Mouse (Mus musculus) embryonic facial prominence, embryonic 11.5 days (tissue): ENCODE measurements at regions not wholly inside any gene's neighbourhood (a gene's known extent, or its start where the extent isn't known, plus 50 kb on each side); places are given as distances from the start of the nearest gene placed in this dataset.

Experiments used
- ATAC-seq: fragments of 200-750 bp; cut with Nextera tagmentation; replicated peaks from 2 replicates; pipeline ENCODE4 v1.8.0; 2017; ENCODE audit warnings: low read depth; ENCODE audit not compliant: insufficient number of reproducible peaks, low FRiP score, low TSS enrichment
- DNase-seq: peaks from one replicate; pipeline ENCODE4 v3.0.0-alpha.2; 2015; ENCODE audit warnings: low spot score
- H3K27ac ChIP-seq: fragments of 300-500 bp; sonication (generic); replicated peaks from 2 replicates; pipeline ENCODE4 v1.5.1; 2014; ENCODE audit warnings: mild to moderate bottlenecking, low read depth, low read length, control low read depth
- H3K27me3 ChIP-seq: fragments of 300-500 bp; sonication (generic); 2 replicates; pipeline ENCODE4 v1.6.1; 2014; ENCODE audit warnings: mild to moderate bottlenecking, low read length, moderate library complexity, mixed read lengths; ENCODE audit not compliant: control insufficient read depth, insufficient read depth
- H3K36me3 ChIP-seq: fragments of 300-500 bp; sonication (generic); replicated peaks from 2 replicates; pipeline ENCODE4 v1.6.1; 2014; ENCODE audit warnings: low read depth, mild to moderate bottlenecking, low read length, moderate library complexity, mixed read lengths; ENCODE audit not compliant: control insufficient read depth, insufficient read depth
- H3K4me1 ChIP-seq: fragments of 300-500 bp; sonication (generic); 2 replicates; pipeline ENCODE4 v1.6.1; 2014; ENCODE audit warnings: low read length, mixed read lengths; ENCODE audit not compliant: control insufficient read depth, insufficient read depth
- H3K4me2 ChIP-seq: fragments of 300-500 bp; sonication (generic); 2 replicates; pipeline ENCODE4 v1.6.1; 2014; ENCODE audit warnings: low read depth, mild to moderate bottlenecking, control low read depth, low read length, moderate library complexity
- H3K4me3 ChIP-seq: fragments of 300-500 bp; sonication (generic); 2 replicates; pipeline ENCODE4 v1.5.1; 2014; ENCODE audit warnings: low read depth, low read length, control low read depth
- H3K9ac ChIP-seq: fragments of 300-500 bp; sonication (generic); replicated peaks from 2 replicates; pipeline ENCODE4 v1.6.1; 2014; ENCODE audit warnings: mild to moderate bottlenecking, control low read depth, low read length
- H3K9me3 ChIP-seq: fragments of 300-500 bp; sonication (generic); replicated peaks from 2 replicates; pipeline ENCODE4 v1.6.1; 2016; ENCODE audit warnings: mild to moderate bottlenecking, low read length, inconsistent platforms, mixed read lengths; ENCODE audit not compliant: control insufficient read depth
- WGBS: fragments of 180-500 bp; shearing (Covaris S2); extraction: QIAGEN DNeasy Blood & Tissue Kit; methylation state at CpG from one replicate; pipeline ENCODE4 v1.1.7; 2014; 5-methylcytosine and 5-hydroxymethylcytosine counted together

GRCm38 (mm10) chr15:24878846-24879245 lies 534.7 kb downstream of the Basp1 start:
- ATAC-seq (no peak), DNase-seq (no peak)
- no peak overlapping the region for H3K4me3 ChIP-seq
- no peak overlapping the region for H3K4me2 ChIP-seq
- H3K4me1 ChIP-seq: no peaks in the 10 kb centered on the region
- no peaks in the 10 kb centered on the region for H3K9me3 ChIP-seq
- H3K9ac ChIP-seq: no peak overlapping the region
- H3K27ac ChIP-seq: no peak overlapping the region
- 68% methylated on average over 1 of the region's 1 CpGs for WGBS
- H3K27me3 ChIP-seq: no peaks in the 10 kb centered on the region
- H3K36me3 ChIP-seq: no peaks in the 10 kb centered on the region

- DNase-seq (no peak), ATAC-seq (no peak)
- no peaks in the 10 kb centered on the region for H3K27me3 ChIP-seq
- H3K36me3 ChIP-seq: no peaks in the 10 kb centered on the region
- no peak overlapping the region for H3K4me2 ChIP-seq
- H3K9ac ChIP-seq: no peak overlapping the region
- no peaks in the 10 kb centered on the region for H3K9me3 ChIP-seq
- H3K4me1 ChIP-seq: no peaks in the 10 kb centered on the region
- no peak overlapping the region for H3K27ac ChIP-seq
- 70% methylated on average over 6 of the region's 6 CpGs for WGBS
- no peak overlapping the region for H3K4me3 ChIP-seq
Observed at GRCm38 (mm10) chr15:24877711-24878598, 535.6 kb downstream of the Basp1 start.

GRCm38 (mm10) chr15:24876157-24876731 lies 537.3 kb downstream of the Basp1 start:
- 88% methylated on average over 5 of the region's 5 CpGs for WGBS
- no peak overlapping the region for H3K27ac ChIP-seq
- no peaks in the 10 kb centered on the region for H3K36me3 ChIP-seq
- no peak overlapping the region for H3K9ac ChIP-seq
- DNase-seq (no peak), ATAC-seq (no peak)
- H3K27me3 ChIP-seq: no peaks in the 10 kb centered on the region
- no peak overlapping the region for H3K4me2 ChIP-seq
- H3K4me3 ChIP-seq: no peak overlapping the region
- H3K9me3 ChIP-seq: no peaks in the 10 kb centered on the region
- H3K4me1 ChIP-seq: no peaks in the 10 kb centered on the region

GRCm38 (mm10) chr15:24840271-24840670 lies 573.3 kb downstream of the Basp1 start:
- 59% methylated on average over 2 of the region's 2 CpGs for WGBS
- no peaks in the 10 kb centered on the region for H3K4me1 ChIP-seq
- H3K27me3 ChIP-seq: no peaks in the 10 kb centered on the region

GRCm38 (mm10) chr15:24838390-24838789 lies 575.2 kb downstream of the Basp1 start:
- Histone ChIP-seq H3K4me2 (no peak overlapping the region), H3K4me3 (no peak overlapping the region), H3K9ac (no peak overlapping the region), H3K27ac (no peak overlapping the region), H3K27me3 (no peaks in the 10 kb centered on the region), H3K9me3 (no peaks in the 10 kb centered on the region), H3K36me3 (no peaks in the 10 kb centered on the region), H3K4me1 (no peaks in the 10 kb centered on the region)
- 86% methylated on average over 7 of the region's 7 CpGs for WGBS
- no peak for DNase-seq
- ATAC-seq: no peak

More at GRCm38 (mm10) chr15:24840271-24840670, 573.3 kb downstream of the Basp1 start:
- no peak overlapping the region for H3K4me2 ChIP-seq
- ATAC-seq (no peak), DNase-seq (no peak)
- no peak overlapping the region for H3K9ac ChIP-seq
- no peak overlapping the region for H3K27ac ChIP-seq
- H3K4me3 ChIP-seq: no peak overlapping the region
- no peaks in the 10 kb centered on the region for H3K36me3 ChIP-seq
- H3K9me3 ChIP-seq: no peaks in the 10 kb centered on the region

GRCm38 (mm10) chr15:24827881-24828280 lies 585.7 kb downstream of the Basp1 start:
- 86% methylated on average over 1 of the region's 1 CpGs for WGBS
- ATAC-seq: no peak

GRCm38 (mm10) chr15:24827259-24827658 lies 586.3 kb downstream of the Basp1 start:
- Histone ChIP-seq H3K4me3 (no peak overlapping the region), H3K9me3 (no peaks in the 10 kb centered on the region), H3K36me3 (no peaks in the 10 kb centered on the region), H3K4me2 (no peak overlapping the region), H3K27ac (no peak overlapping the region), H3K9ac (no peak overlapping the region), H3K27me3 (no peaks in the 10 kb centered on the region), H3K4me1 (no peaks in the 10 kb centered on the region)
- ATAC-seq (no peak), DNase-seq (no peak)

More at GRCm38 (mm10) chr15:24827881-24828280, 585.7 kb downstream of the Basp1 start:
- Histone ChIP-seq H3K4me3 (no peak overlapping the region), H3K27ac (no peak overlapping the region), H3K4me1 (no peaks in the 10 kb centered on the region), H3K27me3 (no peaks in the 10 kb centered on the region), H3K9me3 (no peaks in the 10 kb centered on the region), H3K9ac (no peak overlapping the region), H3K36me3 (no peaks in the 10 kb centered on the region), H3K4me2 (no peak overlapping the region)
- DNase-seq: no peak

- ATAC-seq (no peak), DNase-seq (no peak)
- no peaks in the 10 kb centered on the region; the same call in 1 of the 2 replicates for H3K4me1 ChIP-seq
- H3K4me2 ChIP-seq: no peak overlapping the region
- no peaks in the 10 kb centered on the region for H3K9me3 ChIP-seq
- no peaks in the 10 kb centered on the region for H3K27me3 ChIP-seq
- no peak overlapping the region for H3K4me3 ChIP-seq
- no peak overlapping the region for H3K27ac ChIP-seq
- 86% methylated on average over 1 of the region's 1 CpGs for WGBS
- no peaks in the 10 kb centered on the region for H3K36me3 ChIP-seq
- no peak overlapping the region for H3K9ac ChIP-seq
Observed at GRCm38 (mm10) chr15:24796836-24797235, 616.7 kb downstream of the Basp1 start.
